Mouse (Mus musculus) spleen, adult 18-20 months (tissue): ENCODE measurements around the gene Tbp.
"Not testable (repeated sequence)": the region's sequence is repeated elsewhere in the genome, so short reads cannot be mapped to it uniquely, and the experiment has no call there.

ENCODE experiments used
- DNase-seq, 2 experiments: peaks; one replicate each; pipeline ENCODE4 v3.0.0; 2022; ENCODE audit warnings: mixed read lengths in 2 of 2

Gene Tbp

GRCm38 (mm10) chr17:15543868-15544267 is 44.2 kb downstream of the Tbp start:
- not testable (repeated sequence) for DNase-seq

GRCm38 (mm10) chr17:15546440-15546839 is 46.8 kb downstream of the Tbp start:
- no peak for DNase-seq

GRCm38 (mm10) chr17:15549713-15550112 is 50.0 kb downstream of the Tbp start:
- no peak for DNase-seq

GRCm38 (mm10) chr17:15559946-15560345 is 60.3 kb downstream of the Tbp start:
- no peak for DNase-seq

- DNase-seq, result peak; percentile 99 to 100
Measured at GRCm38 (mm10) chr17:15564014-15564927, 64.6 kb downstream of the Tbp start, which contains the start of gene Prdm9. Gene Prdm9 (minus strand): TSS chr17:15564354.

GRCm38 (mm10) chr17:15564928-15565300 is 65.2 kb downstream of the Tbp start:
- peak in 1 of 2 experiments; percentile 9 for DNase-seq

GRCm38 (mm10) chr17:15566908-15567307 is 67.2 kb downstream of the Tbp start:
- DNase-seq, result no peak

GRCm38 (mm10) chr17:15575056-15575455 is 75.4 kb downstream of the Tbp start:
- DNase-seq, result no peak

- peak in 1 of 2 experiments; percentile 18 for DNase-seq
Measured at GRCm38 (mm10) chr17:15577291-15577694, 77.6 kb downstream of the Tbp start.
